Mouse (Mus musculus) cerebellum, adult 8-10 months (tissue): ENCODE data around the gene Cog2.

Experiments
- DNase-seq: peaks from one replicate; pipeline ENCODE4 v3.0.0; 2022

Cog2 gene

DNA sequence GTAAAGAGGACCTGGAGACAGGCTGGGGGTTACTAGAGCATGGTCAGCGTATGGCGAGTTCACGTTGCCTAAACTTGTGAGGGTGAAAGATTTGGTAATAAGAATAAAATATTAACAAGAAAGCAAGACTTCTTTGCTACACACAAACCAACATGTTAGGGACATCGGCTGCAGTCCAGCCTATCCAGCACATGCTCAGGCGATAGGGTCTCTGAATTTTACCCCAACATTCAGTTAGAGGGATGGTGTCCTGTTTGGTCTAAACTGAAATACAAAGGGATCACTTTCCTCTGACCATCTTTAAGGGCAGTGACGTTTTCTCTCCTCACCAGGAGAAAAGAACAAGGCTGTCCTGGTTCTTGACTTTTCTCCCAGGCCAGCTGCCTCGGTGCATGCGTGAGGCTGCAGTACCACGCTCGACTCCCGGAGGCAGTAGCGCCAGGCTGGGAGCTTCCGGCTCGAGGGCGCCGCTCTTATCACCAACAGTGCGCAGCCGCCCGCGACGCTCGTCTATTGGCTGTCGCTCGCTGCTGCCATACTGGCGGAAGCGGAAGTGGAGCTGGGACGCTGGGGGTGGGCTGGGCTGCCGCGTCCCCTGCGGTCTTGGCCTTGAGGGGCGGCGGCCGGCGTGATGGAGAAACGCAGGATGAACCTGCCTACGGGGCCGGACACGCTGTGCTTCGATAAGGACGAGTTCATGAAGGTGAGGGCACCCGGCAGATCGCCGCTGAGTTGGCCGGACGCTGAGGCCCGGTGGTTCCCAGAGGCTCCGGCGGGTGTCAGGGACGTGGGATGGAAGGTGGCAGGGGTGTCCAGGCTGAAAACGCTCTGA lies at the start of gene Cog2:
Gene Cog2, plus strand, starts transcription at position 519 of the 832 bp plus-strand sequence.
- peak; percentile 87 for DNase-seq

GRCm38 (mm10) chr8:124475690-124476089 lies 44.9 kb upstream of the Cog2 start:
- DNase-seq, result no peak

GRCm38 (mm10) chr8:124476701-124477100 lies 43.9 kb upstream of the Cog2 start:
- DNase-seq, result peak; percentile 72

- DNase-seq, result no peak
Measured at GRCm38 (mm10) chr8:124479251-124479650, 41.3 kb upstream of the Cog2 start.

- no peak for DNase-seq
Measured at GRCm38 (mm10) chr8:124480321-124480720, 40.2 kb upstream of the Cog2 start.

DNA sequence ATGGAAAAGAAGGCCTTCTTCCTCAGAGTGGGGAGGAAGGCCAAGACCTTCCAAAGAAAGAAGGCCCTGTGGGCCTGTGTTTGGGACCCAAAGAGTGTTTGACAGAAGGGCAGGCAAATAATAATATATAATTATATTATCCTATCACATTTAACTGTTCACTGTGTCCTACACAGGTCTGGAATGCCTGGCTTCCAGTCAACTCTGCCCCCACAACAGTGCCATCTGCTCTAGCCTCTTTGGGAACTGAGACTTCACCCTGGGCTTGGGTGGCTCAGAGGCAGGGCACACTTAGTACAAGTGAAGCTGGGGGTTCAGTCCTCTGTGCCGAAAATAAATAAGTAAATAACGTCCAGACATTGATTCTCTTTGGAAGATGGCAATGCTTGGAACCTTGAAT lies 37.8 kb upstream of the Cog2 start:
- no peak for DNase-seq

DNA sequence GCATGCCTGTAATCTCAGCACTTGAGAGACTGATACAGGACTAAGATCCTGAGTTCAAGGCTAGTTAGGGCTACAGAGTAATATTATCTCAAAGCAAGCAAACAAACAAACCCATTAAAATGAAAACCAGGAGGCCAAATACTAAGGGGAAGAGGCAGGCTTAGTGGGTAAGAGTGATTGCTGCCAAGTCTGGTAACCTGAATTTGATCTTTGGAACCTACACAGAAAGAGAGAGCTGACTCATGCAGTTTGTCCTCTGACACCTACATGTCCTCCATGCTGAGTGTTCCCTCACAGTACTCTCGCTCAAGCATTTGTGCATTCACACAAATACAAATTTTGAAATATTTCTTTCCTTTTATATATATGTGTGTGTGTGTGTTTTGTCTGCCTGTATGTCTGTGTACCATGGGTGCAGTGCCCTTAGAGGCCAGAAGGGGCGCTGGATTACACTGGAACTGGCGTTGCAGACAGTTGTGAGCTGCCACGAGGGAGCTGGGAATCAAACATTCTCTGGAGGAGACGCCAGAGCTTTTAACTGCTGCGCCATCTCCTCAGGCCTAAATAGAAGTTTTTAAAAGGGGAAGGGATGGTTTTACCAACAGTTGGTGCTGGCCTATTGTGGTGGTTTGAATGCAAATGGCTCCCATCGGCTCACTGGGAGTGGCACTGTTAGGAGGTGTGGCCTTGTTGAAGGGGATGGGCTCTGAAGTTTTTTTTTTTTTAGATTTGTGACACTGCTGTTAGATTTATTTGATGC lies 37.0 kb upstream of the Cog2 start:
- no peak for DNase-seq

DNA sequence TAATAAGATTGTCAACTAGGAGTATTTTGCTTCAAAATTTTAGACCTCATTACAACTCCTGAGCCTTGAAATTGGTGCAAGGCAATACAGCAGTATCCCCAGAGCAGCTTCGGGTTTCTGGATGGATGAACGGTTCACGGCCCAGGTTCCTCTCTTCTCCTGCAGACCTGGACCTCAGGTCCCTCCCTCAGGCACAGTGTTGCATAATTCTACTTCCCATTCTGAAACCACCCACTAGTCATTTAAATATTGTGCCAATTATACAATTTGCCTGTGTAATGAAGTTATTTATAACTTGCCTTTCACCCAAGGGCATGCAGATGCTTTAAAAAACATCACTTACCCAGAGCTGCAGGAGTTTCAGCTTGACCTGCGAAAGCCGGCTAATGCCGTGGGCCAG lies 31.3 kb upstream of the Cog2 start:
- DNase-seq, result no peak

- DNase-seq, result no peak
Measured at GRCm38 (mm10) chr8:124489786-124490185, 30.8 kb upstream of the Cog2 start.

DNA sequence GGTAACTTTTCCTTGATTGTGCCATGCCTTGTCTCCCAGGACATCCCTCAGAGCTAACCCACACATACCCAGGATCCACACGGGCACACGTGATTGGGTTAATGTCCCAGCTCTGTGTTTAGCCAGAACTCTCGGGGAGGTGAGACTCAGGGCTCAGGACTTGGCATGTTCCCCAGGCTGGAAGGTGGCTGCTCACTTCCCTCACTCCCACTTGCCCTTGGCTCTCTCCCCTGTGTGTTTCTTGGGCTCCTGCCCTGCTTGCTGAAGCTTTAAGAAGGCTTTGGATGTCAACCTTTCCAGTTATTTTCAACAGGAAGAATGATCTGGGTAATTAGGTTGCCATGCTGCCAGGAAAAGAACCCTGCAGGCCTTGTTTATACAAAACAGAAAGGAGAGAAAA lies 26.2 kb upstream of the Cog2 start:
- peak; percentile 87 for DNase-seq

DNA sequence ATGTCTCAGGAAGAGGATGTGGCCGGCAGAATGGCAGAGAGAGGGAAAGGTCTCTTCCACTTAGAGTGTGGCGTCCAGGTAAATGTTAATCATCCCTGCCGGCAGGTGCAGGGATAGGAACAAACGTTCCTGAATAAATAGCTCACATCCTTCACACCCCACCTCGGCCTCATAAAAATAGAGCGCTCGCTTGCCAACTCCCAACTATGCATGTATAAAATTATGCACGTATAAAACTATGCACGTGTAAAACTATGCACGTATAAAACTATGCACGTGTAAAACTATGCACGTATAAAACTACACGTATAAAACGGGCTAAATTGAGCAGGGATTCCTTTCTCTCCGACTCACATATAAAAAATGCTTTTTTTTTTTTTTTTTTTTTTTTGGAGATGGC lies 25.6 kb upstream of the Cog2 start:
- no peak for DNase-seq

GRCm38 (mm10) chr8:124495676-124496075 lies 24.9 kb upstream of the Cog2 start:
- peak; percentile 63 for DNase-seq

GRCm38 (mm10) chr8:124496266-124496665 lies 24.3 kb upstream of the Cog2 start:
- no peak for DNase-seq

- DNase-seq, result no peak
Measured at GRCm38 (mm10) chr8:124496871-124497270, 23.7 kb upstream of the Cog2 start.

GRCm38 (mm10) chr8:124498398-124498797 lies 22.2 kb upstream of the Cog2 start:
- DNase-seq, result no peak

GRCm38 (mm10) chr8:124499236-124499937 lies 21.2 kb upstream of the Cog2 start:
- no peak for DNase-seq

DNA sequence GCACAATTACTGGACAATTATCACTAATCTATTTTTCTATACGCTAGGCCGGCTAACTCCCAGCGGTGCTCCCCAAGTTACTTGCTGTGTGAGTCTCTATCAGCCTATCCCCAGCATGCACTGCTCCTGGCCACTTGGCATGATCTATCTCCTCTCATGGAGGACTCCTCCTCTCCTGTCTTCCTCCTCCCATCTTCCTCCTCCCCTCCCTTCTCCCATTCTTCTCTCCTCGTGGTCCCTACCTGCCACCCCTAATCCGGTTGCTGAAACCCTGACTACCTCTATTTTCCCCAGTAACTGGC lies 20.7 kb upstream of the Cog2 start:
- DNase-seq, result no peak

GRCm38 (mm10) chr8:124505626-124506025 lies 14.9 kb upstream of the Cog2 start:
- no peak for DNase-seq

- DNase-seq, result peak; percentile 73
Measured at GRCm38 (mm10) chr8:124507572-124508320, 12.8 kb upstream of the Cog2 start.

DNA sequence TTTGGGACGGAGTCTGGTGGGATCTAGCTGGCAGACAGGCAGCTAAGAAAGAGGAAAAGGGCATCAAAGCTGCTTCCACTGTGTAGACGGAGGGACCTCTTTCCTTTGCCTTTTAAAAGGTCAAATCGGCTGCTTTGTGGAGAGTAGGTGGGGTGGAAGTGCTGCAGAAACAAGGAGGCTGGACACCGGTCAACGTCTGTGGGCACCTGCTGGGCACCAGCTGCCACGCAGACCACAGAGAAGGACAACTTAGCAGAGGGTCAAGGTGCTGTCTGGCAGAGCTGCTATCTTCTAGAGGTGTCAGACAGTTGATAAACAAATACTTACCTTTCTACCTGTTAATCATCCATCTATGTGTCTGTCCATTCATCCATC lies 12.3 kb upstream of the Cog2 start:
- peak; percentile 73 for DNase-seq

GRCm38 (mm10) chr8:124509156-124509555 lies 11.4 kb upstream of the Cog2 start:
- DNase-seq, result no peak

- DNase-seq, result no peak
Measured at GRCm38 (mm10) chr8:124516039-124516438, 4.5 kb upstream of the Cog2 start.

- no peak for DNase-seq
Measured at GRCm38 (mm10) chr8:124516525-124516924, 4.0 kb upstream of the Cog2 start.
